Comparison of ENCODE assay signal across 11 mouse cellular contexts in genomic region chr4:126120506-126120905, GRCm38 (mm10).
"Had no signal": no experiment of that assay in that cellular context is flagged by ENCODE, and none has a peak within 500 bp of the region (broad histone marks: within the 10 kb centered on the region; RNA-seq: fewer than 3 reads in every experiment).

No protein-coding gene starts in this region.

- DNase-seq: kidney, postnatal 36 days; layer of hippocampus, adult 9-11 months; layer of hippocampus, postnatal 36 days; lung, embryonic 14.5 days; lung, postnatal 10 days; lung, postnatal 4 days; retina, postnatal 1 day; right cerebral cortex, postnatal 4 days; spleen, adult 18-20 months; thymus, adult 2 months; thymus, postnatal 36 days had no signal
